Mouse (Mus musculus) hindbrain, embryonic 12.5 days (tissue): ENCODE data around the gene Hist1h3g. TPM values are rescaled to one million over a fixed set of nuclear protein-coding genes. Genes with fewer than 3 reads are reported as not detected.
A peak's percentile ranks its signal among the peaks of the same experiment; 100 is the strongest.
"Not testable (repeated sequence)": the region's sequence is repeated elsewhere in the genome, so short reads cannot be mapped to it uniquely, and the experiment has no call there.

Source experiments
- ATAC-seq: fragments of 200-750 bp; cut with Nextera tagmentation; 2 replicates; pipeline ENCODE4 v1.8.0; 2017; ENCODE audit warnings: moderate TSS enrichment; ENCODE audit not compliant: low FRiP score
- H3K27ac ChIP-seq: fragments of 300-500 bp; sonication (generic); 2 replicates; pipeline ENCODE4 v1.5.1; 2016; ENCODE audit warnings: mild to moderate bottlenecking
- H3K27me3 ChIP-seq: fragments of 300-500 bp; sonication (generic); 2 replicates; pipeline ENCODE4 v1.6.1; 2016; ENCODE audit warnings: mild to moderate bottlenecking
- H3K36me3 ChIP-seq: fragments of 300-500 bp; sonication (generic); 2 replicates; pipeline ENCODE4 v1.6.1; 2016; ENCODE audit warnings: mild to moderate bottlenecking
- H3K4me1 ChIP-seq: fragments of 300-500 bp; sonication (generic); 2 replicates; pipeline ENCODE4 v1.6.1; 2016
- H3K4me2 ChIP-seq: fragments of 300-500 bp; sonication (generic); replicated peaks from 2 replicates; pipeline ENCODE4 v1.6.1; 2016; ENCODE audit warnings: mild to moderate bottlenecking
- H3K4me3 ChIP-seq: fragments of 300-500 bp; sonication (generic); 2 replicates; pipeline ENCODE4 v1.5.1; 2016; ENCODE audit warnings: mild to moderate bottlenecking
- H3K9ac ChIP-seq: fragments of 300-500 bp; sonication (generic); 2 replicates; pipeline ENCODE4 v1.6.1; 2016; ENCODE audit warnings: mild to moderate bottlenecking, moderate library complexity
- H3K9me3 ChIP-seq: fragments of 300-500 bp; sonication (generic); replicated peaks from 2 replicates; pipeline ENCODE4 v1.6.1; 2016; ENCODE audit warnings: mild to moderate bottlenecking
- WGBS: fragments of 180-500 bp; shearing (Covaris S2); methylation state at CpG from one replicate; pipeline ENCODE4 v1.1.7; 2016; 5-methylcytosine and 5-hydroxymethylcytosine counted together
- polyA plus RNA-seq: library from polyadenylated mRNA; unstranded; fragments of >200 nt; fragmentation: Nextera tagmentation; extraction: Ambion mirVana; gene quantifications from 2 replicates; pipeline ENCODE4 v1.2.1, GENCODE M21; 2016

Hist1h3g gene
- polyA plus RNA-seq, 1 experiment from 2014 or later = 4.4 TPM

GRCm38 (mm10) chr13:23542999-23543607 lies 7.9 kb downstream of the Hist1h3g start, which contains the start of gene Hist1h2bh:
Gene Hist1h2bh (minus strand): TSS chr13:23543392.
- not testable (repeated sequence) for H3K27me3 ChIP-seq, H3K9me3 ChIP-seq, H3K4me1 ChIP-seq, H3K36me3 ChIP-seq
- peak within 1 kb of the TSS; percentile 92 for H3K27ac ChIP-seq
- H3K4me3 ChIP-seq = peak within 1 kb of the TSS; percentile 46
- peak within 1 kb of the TSS; percentile 69 for H3K9ac ChIP-seq
- under 1% methylated on average over 38 of the region's 42 CpGs for WGBS
- H3K4me2 ChIP-seq = peak within 1 kb of the TSS; percentile 69
- ATAC-seq = peak; percentile 88

DNA sequence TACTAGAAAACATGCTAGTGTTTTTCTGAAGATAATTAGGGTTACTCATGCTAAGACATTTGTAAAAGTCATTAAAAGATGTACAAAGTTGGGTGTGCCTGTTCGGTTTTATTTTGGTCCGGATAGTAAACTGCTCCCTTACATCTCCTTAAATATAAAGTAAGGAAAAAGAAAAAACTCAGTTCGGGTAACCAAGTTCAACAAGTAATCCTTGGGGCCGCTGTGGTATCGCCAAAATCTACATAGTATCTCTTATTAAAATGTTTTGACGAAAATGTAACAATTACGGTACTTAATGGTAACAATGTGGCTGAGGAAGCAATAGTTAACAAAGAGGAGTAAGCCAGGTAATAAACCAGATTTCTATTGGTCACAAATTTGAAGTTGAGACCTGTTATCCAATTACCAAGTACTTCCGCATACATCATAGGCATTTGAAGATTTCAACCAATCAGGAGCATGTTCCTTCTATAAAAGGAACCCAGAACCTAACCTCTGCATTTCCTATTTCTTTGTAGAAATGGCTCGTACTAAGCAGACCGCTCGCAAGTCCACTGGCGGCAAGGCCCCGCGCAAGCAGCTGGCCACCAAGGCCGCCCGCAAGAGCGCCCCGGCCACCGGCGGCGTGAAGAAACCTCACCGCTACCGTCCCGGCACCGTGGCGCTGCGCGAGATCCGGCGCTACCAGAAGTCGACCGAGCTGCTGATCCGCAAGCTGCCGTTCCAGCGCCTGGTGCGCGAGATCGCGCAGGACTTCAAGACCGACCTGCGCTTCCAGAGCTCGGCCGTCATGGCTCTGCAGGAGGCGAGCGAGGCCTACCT lies 9.0 kb downstream of the Hist1h3g start, which contains the start of gene Hist1h3f:
Hist1h3f (plus strand) TSS at position 88 of the 822 bp plus-strand sequence.
- H3K4me2 ChIP-seq = peak within 1 kb of the TSS; percentile 69
- peak within 1 kb of the TSS; percentile 92 for H3K27ac ChIP-seq
- peak; percentile 96 for ATAC-seq
- under 1% methylated on average over 33 of the region's 45 CpGs for WGBS
- H3K27me3 ChIP-seq = no peaks in the 10 kb centered on the region
- H3K9me3 ChIP-seq = no peaks in the 10 kb centered on the region
- H3K4me3 ChIP-seq = peak within 1 kb of the TSS; percentile 46
- peak within 1 kb of the TSS; percentile 69 for H3K9ac ChIP-seq
- H3K4me1 ChIP-seq = peaks cover 4% of the 10 kb centered on the region
- H3K36me3 ChIP-seq = no peaks in the 10 kb centered on the region

GRCm38 (mm10) chr13:23544787-23545120 lies 9.5 kb downstream of the Hist1h3g start:
- peak overlapping the region; percentile 46 for H3K4me3 ChIP-seq
- H3K9ac ChIP-seq = peak overlapping the region; percentile 54; the same call in 1 of the 2 replicates
- H3K27ac ChIP-seq = peak overlapping the region; percentile 92
- H3K27me3 ChIP-seq, H3K36me3 ChIP-seq, H3K4me1 ChIP-seq, H3K9me3 ChIP-seq, ATAC-seq: not testable (repeated sequence)
- peak overlapping the region; percentile 69 for H3K4me2 ChIP-seq
- under 1% methylated on average over 11 of the region's 14 CpGs for WGBS

GRCm38 (mm10) chr13:23546694-23547093 lies 11.5 kb downstream of the Hist1h3g start:
- H3K27ac ChIP-seq = no peak overlapping the region
- H3K27me3 ChIP-seq = no peaks in the 10 kb centered on the region
- H3K4me1 ChIP-seq = peaks cover 10% of the 10 kb centered on the region
- H3K9ac ChIP-seq = no peak overlapping the region
- no peak for ATAC-seq
- H3K4me2 ChIP-seq = no peak overlapping the region
- 81% methylated on average over 5 of the region's 5 CpGs for WGBS
- no peaks in the 10 kb centered on the region for H3K36me3 ChIP-seq
- no peak overlapping the region for H3K4me3 ChIP-seq
- H3K9me3 ChIP-seq = no peaks in the 10 kb centered on the region

GRCm38 (mm10) chr13:23550761-23551145 lies 15.5 kb downstream of the Hist1h3g start:
- WGBS = 10% methylated on average over 3 of the region's 3 CpGs
- Histone ChIP-seq H3K4me3 (peak overlapping the region; percentile 41), H3K36me3 (no peaks in the 10 kb centered on the region), H3K4me1 (peaks cover 12% of the 10 kb centered on the region), H3K27ac (peak overlapping the region; percentile 89), H3K4me2 (peak overlapping the region; percentile 58), H3K9me3 (no peaks in the 10 kb centered on the region), H3K9ac (peak overlapping the region; percentile 59), H3K27me3 (no peaks in the 10 kb centered on the region)
- ATAC-seq = no peak

DNA sequence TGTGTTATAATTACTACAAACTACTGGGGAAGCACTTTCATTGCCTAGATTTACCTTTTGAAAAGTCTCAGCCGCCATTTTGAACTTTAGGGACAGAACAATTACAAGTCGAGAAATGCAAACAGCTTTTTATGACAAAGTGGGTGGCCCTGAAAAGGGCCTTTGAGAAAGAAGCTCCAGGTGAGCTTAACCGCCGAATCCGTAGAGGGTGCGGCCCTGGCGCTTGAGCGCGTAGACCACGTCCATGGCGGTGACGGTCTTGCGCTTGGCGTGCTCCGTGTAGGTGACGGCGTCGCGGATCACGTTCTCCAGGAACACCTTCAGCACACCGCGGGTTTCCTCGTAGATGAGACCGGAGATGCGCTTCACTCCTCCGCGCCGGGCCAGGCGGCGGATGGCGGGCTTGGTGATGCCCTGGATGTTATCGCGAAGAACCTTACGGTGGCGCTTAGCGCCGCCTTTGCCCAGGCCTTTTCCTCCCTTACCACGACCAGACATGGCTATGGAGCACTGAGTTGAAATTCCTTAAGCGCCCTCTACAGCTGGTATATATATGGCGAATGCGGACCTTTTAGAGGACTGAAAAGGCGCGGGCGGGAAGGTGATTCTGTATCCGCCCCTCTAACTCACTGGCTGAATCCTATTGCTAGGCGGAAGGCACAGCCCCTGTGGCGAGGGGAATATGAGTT lies 16.1 kb downstream of the Hist1h3g start, which contains the start of gene Hist1h4f:
Hist1h4f (minus strand) TSS at position 503 of the 689 bp plus-strand sequence.
- H3K9me3 ChIP-seq, H3K27me3 ChIP-seq, H3K36me3 ChIP-seq: not testable (repeated sequence)
- peak within 1 kb of the TSS; percentile 41 for H3K4me3 ChIP-seq
- peak within 1 kb of the TSS; percentile 89 for H3K27ac ChIP-seq
- H3K4me1 ChIP-seq = peaks cover 12% of the 10 kb centered on the region
- under 1% methylated on average over 47 of the region's 47 CpGs for WGBS
- H3K4me2 ChIP-seq = peak within 1 kb of the TSS; percentile 58
- ATAC-seq = peak; percentile 87
- H3K9ac ChIP-seq = peak within 1 kb of the TSS; percentile 59

DNA sequence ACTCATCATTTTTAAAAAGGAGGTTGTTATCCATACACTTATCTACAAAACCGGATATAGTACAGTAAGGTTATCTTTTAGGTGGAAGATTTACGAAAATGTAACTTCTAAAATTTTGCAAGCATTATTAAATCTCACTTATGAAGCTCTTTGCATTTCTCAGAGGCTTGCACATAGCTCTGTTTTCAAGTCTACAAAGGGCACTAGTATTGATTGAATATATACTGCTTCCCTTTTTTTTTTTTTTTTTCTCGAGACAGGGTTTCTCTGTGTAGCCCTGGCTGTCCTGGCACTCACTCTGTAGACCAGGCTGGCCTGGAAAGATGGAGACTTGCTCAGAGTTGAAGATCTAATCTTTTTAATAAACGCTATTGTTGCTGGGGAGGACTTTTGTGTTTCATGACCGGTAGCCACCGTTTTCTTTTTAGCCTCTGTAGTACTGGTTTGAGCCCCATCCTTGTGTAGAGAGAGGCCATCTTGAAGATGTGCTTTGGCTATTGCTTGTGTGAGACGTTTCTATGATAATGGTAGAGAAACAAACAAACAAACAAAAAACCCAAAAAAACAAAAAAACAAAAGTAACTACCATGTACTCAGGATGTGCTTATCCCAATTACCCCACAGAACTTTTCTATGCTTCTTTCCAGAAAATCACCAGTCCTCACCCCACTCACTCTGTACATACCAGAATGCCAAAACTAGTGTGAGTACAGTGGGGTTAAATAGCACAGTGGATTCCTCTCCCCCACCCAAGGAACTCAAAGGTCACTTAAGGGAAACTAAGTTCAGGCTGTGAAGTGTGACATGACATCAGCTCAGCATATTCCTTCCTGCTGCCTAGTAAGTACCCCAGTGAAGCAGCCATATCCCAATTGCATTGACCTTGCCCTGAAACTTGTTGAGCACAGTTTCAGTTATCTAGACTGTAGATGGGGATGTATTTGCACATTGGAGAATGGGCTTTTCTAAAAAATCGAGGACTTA lies 17.0 kb downstream of the Hist1h3g start:
- Histone ChIP-seq H3K36me3 (no peaks in the 10 kb centered on the region), H3K9me3 (no peaks in the 10 kb centered on the region), H3K9ac (no peak overlapping the region), H3K4me3 (peak overlapping the region; percentile 41; the same call in 1 of the 2 replicates), H3K4me2 (peak overlapping the region; percentile 58), H3K27me3 (no peaks in the 10 kb centered on the region), H3K27ac (peak overlapping the region; percentile 89), H3K4me1 (peaks cover 17% of the 10 kb centered on the region)
- no peak for ATAC-seq
- 51% methylated on average over 8 of the region's 8 CpGs for WGBS

DNA sequence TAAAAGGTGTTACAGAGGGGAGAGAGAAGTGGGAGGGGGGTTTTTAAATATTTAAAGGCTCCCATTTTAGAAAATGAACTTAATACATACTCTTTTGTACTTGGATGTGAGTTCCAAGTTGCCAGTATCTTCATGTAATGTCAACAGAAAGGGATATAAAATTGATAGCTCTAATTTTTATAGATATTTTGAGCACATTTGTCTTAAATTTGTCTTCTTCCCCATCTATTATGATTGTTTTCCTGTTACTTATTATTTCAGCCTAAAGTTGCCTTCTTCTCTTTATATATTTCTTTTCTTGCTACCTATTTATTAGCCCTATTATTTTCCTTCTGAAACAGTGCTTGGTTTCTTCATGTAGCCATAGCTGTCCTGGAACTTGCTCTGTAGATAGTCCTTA lies 17.7 kb downstream of the Hist1h3g start, which contains the start of gene Hist1h1d:
Hist1h1d (plus strand) TSS at position 301 of the 400 bp plus-strand sequence.
- Histone ChIP-seq H3K27ac (peak within 1 kb of the TSS; percentile 89), H3K4me1 (peaks cover 17% of the 10 kb centered on the region), H3K27me3 (no peaks in the 10 kb centered on the region), H3K36me3 (no peaks in the 10 kb centered on the region), H3K9me3 (no peaks in the 10 kb centered on the region), H3K9ac (no peak within 1 kb of the TSS), H3K4me2 (no peak within 1 kb of the TSS), H3K4me3 (no peak within 1 kb of the TSS)
- no peak for ATAC-seq

DNA sequence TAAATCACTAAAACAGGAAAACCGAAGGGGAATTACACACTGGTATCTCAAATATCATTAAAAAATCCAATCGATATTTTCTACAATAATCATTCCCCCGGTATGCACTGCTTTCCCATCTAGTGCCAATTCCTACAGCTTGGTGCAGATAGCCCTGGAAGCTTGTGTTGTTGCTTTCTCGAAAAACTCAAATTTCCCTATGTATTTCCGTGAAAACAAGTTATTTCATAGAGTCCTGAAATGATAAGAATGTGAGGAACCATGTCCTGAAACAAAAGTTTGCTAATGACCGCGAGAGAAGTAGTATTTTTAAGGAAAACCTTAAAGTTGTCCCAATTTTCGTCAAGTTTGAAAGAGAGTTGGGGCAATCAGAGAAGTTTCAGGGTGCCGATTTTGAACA lies 19.2 kb downstream of the Hist1h3g start:
- H3K4me3 ChIP-seq = peak overlapping the region; percentile 46
- no peaks in the 10 kb centered on the region for H3K27me3 ChIP-seq
- WGBS = 23% methylated on average over 9 of the region's 9 CpGs
- H3K4me2 ChIP-seq = peak overlapping the region; percentile 98
- H3K4me1 ChIP-seq = peaks cover 17% of the 10 kb centered on the region
- H3K9me3 ChIP-seq = no peaks in the 10 kb centered on the region
- H3K27ac ChIP-seq = peak overlapping the region; percentile 89
- no peak for ATAC-seq
- H3K36me3 ChIP-seq = no peaks in the 10 kb centered on the region
- peak overlapping the region; percentile 72 for H3K9ac ChIP-seq

DNA sequence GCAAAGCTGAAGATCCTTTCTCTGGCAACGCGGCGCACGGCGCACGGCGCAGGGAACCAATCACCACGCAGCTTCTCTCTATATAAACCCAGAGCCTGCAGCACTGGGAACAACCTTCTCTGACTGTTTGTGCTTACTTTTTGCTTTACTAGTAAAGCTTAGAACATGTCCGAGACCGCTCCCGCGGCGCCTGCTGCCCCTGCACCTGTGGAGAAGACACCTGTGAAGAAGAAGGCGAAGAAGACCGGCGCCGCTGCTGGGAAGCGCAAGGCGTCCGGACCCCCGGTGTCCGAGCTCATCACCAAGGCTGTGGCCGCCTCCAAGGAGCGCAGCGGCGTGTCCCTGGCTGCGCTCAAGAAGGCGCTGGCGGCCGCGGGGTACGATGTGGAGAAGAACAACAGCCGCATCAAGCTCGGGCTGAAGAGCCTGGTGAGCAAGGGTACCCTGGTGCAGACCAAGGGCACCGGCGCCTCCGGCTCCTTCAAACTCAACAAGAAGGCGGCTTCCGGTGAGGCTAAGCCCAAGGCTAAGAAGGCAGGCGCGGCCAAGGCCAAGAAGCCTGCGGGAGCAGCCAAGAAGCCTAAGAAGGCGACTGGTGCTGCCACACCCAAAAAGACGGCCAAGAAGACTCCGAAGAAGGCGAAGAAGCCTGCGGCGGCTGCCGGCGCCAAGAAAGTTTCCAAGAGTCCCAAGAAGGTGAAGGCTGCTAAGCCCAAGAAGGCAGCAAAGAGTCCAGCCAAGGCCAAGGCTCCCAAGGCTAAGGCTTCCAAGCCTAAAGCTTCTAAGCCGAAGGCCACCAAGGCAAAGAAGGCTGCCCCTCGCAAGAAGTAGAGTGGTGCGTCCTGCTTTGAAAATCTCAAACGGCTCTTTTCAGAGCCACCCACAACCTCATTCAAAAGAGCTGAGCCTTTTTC lies 20.0 kb downstream of the Hist1h3g start:
- peak; percentile 89 for ATAC-seq
- no peaks in the 10 kb centered on the region for H3K27me3 ChIP-seq
- H3K4me2 ChIP-seq = peak overlapping the region; percentile 98
- no peaks in the 10 kb centered on the region for H3K36me3 ChIP-seq
- H3K4me3 ChIP-seq = peak overlapping the region; percentile 46
- H3K4me1 ChIP-seq = peaks cover 17% of the 10 kb centered on the region
- no peaks in the 10 kb centered on the region for H3K9me3 ChIP-seq
- peak overlapping the region; percentile 72 for H3K9ac ChIP-seq
- H3K27ac ChIP-seq = peak overlapping the region; percentile 89
- under 1% methylated on average over 54 of the region's 54 CpGs for WGBS
